Mouse (Mus musculus) hematopoietic stem cell, adult 5-6 weeks (primary cell): ENCODE measurements around the gene Dot1l. TPM values are rescaled to one million over a fixed set of nuclear protein-coding genes. Genes with fewer than 3 reads are reported as not detected.

Experiments used
- ATAC-seq, 2 experiments: fragments of 125-278 bp in 1 of 2; replicated peaks in 1 of 2; 2 replicates each; pipeline ENCODE4 v1.8.0; 2016 to 2017; ENCODE audit warnings: inconsistent platforms in 2 of 2, mild to moderate bottlenecking in 2 of 2, moderate number of reproducible peaks in 2 of 2, low read depth in 1 of 2, moderate TSS enrichment in 1 of 2; ENCODE audit not compliant: low FRiP score in 2 of 2, poor library complexity in 2 of 2, severe bottlenecking in 2 of 2, insufficient read depth in 1 of 2, low TSS enrichment in 1 of 2
- total RNA-seq: library from RNA; stranded (forward); fragments of 172-1452, 232-1000 nt; gene quantifications from 2 replicates; pipeline ENCODE4 v1.2.3, GENCODE M21; 2017

Gene Dot1l
- total RNA-seq, 1 experiment from 2014 or later = 13.0 TPM

DNA sequence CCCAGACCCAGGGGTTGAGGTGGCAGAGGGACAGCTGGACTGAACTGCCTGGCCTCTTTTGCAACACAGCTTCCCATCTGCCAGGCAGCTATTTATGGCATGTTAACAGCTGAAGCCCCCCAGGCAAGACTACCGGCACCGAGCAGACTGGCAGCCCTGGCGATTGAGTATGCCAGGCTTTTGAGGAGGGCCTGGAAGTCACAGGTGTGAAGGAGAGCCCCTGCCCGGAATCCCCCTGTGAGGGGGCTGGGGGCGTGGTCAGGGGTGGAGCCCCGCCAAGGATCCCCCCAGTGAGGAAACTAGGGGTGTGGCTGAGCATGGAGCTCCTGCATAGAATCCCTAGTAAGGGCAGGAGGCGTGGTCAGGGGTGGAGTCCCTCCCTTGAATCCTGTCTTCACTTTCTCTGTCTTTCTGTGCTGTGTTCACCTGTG lies 82.0 kb downstream of the Dot1l start:
- no peak for ATAC-seq

DNA sequence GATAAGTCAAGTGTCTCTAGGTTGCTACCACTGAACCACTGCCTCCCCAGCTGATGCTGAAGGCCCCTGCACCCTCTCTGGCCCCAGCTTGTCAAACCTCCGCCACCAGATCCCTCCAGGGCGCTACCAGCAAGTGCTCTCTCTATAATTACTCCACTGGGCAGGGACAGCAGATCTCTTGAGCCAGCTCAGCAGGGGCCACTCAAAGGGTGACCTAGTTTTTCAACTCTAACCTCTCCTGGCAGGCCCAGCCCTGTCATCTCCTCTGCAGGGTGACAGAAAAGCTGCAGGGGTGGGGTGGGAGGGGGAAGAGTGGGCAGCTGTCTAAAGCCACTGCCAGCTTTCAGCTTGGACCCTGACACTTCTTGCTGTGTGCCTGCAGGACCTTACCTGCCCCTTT lies 82.8 kb downstream of the Dot1l start:
- no peak for ATAC-seq

DNA sequence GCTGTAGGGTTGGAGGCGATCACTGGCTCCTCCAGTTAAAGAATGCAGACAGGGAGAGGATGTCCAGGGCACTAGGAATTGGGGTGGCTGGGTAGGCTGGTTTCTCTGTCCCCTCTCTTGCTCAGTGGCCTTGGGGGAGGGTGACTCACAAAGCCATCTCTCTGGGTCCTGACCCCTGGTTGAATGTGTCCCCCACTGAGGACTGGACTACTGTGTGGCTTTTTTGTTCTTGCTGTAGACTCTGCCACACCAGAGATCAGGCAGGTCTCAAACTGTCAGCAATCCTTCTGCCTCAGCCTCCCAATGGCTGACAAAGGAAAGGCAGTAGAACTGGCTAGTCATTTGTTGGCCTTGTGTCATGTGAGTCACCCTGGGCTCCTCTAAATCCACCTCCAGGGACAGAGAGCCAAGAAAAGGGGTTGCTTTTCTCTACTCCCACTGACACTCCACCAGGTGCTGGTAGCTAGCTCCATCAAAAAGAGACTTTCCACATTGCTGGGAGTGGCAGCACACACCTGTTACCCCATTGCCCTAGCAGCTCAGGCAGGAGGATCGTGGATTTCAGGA lies 83.4 kb downstream of the Dot1l start:
- ATAC-seq = no peak

DNA sequence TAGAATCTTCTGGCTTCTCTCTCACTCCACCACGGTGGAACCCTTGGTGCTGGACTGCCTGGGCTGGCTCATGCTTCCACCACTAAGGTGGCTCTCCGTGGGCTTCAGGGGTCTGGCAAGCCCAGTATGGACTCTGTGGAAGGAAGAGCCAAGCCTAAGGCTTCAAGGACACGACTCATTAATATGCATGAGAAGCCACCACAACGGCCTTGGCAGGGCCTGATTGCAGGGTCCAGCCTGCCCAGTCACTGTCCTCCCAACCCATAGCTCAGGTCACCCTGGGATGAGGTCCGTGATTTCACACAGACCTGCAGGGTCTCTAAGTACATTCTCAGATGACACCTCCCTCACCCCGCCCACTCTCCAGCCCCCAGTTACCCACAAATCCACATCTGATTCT lies 84.8 kb downstream of the Dot1l start:
- ATAC-seq = no peak

DNA sequence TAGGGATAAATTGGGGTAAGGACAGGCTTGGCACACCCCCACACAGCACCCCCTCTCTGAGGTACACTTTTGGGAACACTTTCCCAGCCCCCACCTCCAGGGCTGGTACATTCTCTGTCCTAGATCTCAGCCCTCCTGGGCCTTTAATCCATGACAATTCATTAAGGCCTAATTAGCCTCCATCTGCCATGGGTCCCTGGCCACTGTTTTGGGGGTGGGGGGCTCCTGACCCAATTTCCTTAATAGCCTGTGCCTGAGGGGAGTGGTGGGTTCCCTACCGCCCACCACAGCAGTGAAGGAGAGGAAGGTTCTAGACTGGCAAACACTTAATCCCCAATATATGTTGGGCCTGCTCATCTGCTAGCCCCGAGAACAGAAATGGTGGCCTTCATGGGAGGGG lies 86.7 kb downstream of the Dot1l start:
- ATAC-seq = no peak

DNA sequence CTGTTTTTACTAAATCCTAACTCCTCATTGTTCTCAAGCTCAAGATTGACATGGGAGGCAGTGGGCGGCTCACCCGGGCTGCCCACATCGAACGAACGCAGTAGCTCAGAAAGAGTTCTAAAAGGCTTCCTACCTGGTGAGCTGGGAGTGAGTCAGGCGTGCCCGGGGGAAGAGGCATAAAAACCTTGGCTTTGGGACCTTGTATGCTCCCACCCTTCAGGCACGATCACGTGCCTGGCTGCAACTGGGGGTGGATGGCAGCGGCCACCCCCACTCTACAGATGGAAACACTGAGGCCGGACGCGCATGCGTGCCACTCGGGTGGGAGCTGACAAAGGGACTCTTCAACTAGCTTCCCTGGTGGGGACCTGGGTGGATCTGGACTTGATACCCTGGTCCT lies 87.3 kb downstream of the Dot1l start:
- no peak for ATAC-seq

DNA sequence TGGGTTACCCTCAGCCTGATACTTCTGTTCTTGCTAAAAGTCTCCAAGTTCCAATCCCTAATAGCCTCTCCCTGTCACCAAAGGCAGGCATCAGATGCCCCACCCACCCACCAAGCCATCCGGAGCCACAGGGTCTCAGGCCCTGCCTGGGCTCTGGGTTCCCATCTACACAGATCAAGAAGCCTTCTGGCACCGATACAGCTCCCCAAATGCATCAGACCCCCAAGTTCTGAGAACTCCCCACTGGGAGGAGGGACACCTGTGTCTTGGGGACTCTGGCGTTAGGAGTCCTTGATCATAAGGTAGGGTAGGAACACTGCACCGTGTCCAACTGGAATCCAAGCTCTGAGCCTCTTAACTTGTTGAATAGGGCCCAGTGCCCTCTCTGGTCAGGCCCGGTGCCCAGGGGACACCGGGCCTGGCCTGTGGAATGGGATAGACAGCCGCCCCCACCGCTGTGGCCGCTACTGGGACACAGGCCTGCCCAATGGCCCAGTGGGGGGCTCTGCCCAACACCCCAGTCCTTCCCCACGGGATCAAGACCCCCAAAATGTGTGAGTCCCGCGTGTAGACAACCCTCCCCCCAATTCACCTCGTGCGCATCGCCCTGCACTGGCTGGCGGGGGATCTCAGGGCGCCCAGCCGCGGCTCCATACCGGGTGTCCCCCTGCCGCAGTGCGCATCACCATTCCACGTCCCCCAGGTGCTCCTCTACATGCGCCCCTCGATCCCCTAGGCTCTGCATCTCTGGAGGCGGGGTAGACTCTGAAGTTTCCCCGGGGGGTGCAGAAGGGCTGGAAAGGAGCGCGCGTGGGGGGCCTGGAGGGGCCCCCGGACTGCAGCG lies 88.3 kb downstream of the Dot1l start:
- ATAC-seq = no peak

DNA sequence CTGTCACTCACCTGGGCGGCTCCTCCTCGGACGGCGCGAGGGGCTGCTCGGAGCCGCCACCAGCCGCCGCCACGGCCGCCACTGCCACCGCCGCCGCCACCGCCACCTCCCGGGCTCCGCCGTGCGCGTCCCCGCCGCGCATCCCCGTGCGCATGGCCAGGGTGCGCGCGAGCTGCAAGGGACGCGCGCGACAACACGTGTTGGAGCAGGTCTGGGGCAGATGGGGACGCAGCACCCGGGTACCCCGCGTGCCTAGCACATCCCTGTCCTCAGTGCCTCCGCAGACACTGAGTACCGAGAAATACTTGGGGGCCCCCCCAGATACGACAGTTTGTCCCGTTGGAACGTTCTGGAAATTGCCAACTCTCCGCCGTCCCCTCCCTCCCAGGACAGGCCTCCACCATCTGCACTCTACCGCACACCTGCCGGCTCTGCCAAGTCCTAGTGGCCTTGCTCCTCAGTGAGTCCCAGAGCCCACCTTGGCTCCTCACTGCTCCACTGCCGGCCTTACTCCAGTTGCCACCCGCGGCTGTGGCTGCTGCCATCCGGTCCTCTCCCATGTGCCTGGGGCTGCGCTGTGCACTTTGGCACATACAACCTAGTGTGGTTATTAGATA lies 89.0 kb downstream of the Dot1l start, which contains the start of gene Lingo3:
Lingo3 (minus strand) TSS at position 109 of the 617 bp plus-strand sequence.
- no peak for ATAC-seq

Other genes with a start within 250 kb of the Dot1l start
- not detected in 2 replicates for gene Atp8b3, start 216.1 kb upstream of the Dot1l start, total RNA-seq
- gene Rexo1, start 193.6 kb upstream of the Dot1l start, total RNA-seq = 13.9 and 19.2 TPM in 2 replicates
- 5.3 and 9.9 TPM in 2 replicates for gene Klf16, start 177.9 kb upstream of the Dot1l start, total RNA-seq
- gene Abhd17a, start 164.9 kb upstream of the Dot1l start, total RNA-seq = 16.3 and 20.9 TPM in 2 replicates
- 7.4 and 9.6 TPM in 2 replicates for gene Scamp4, start 152.3 kb upstream of the Dot1l start, total RNA-seq
- gene Adat3, start 152.3 kb upstream of the Dot1l start, total RNA-seq = 0.94 TPM in 1 of 2 replicates, not detected in the other
- 0.31 and 0.60 TPM in 2 replicates for gene Gm49322, start 149.2 kb upstream of the Dot1l start, total RNA-seq
- 184 and 239 TPM in 2 replicates for gene Csnk1g2, start 132.4 kb upstream of the Dot1l start, total RNA-seq
- 13.6 and 35.8 TPM in 2 replicates for gene Btbd2, start 98.1 kb upstream of the Dot1l start, total RNA-seq
- 52.4 and 75.9 TPM in 2 replicates for gene Mknk2, start 77.1 kb upstream of the Dot1l start, total RNA-seq
- gene Mob3a, start 53.2 kb upstream of the Dot1l start, total RNA-seq = 81.1 and 92.3 TPM in 2 replicates
- gene Izumo4, start 53.0 kb upstream of the Dot1l start, total RNA-seq = 9.5 and 10.4 TPM in 2 replicates
- 37.7 and 45.2 TPM in 2 replicates for gene Ap3d1, start 12.9 kb upstream of the Dot1l start, total RNA-seq
- gene Sf3a2, start 43.0 kb downstream of the Dot1l start, total RNA-seq = 12.9 and 24.7 TPM in 2 replicates
- gene Plekhj1, start 43.4 kb downstream of the Dot1l start, total RNA-seq = 35.8 and 45.6 TPM in 2 replicates
- 0.15 TPM in 1 of 2 replicates, not detected in the other for gene Amh, start 50.0 kb downstream of the Dot1l start, total RNA-seq
- 0.50 and 0.94 TPM in 2 replicates for gene Jsrp1, start 58.3 kb downstream of the Dot1l start, total RNA-seq
- 154 and 289 TPM in 2 replicates for gene Oaz1, start 71.5 kb downstream of the Dot1l start, total RNA-seq
- 0.30 TPM in 1 of 2 replicates, not detected in the other for gene Lingo3, start 88.8 kb downstream of the Dot1l start, total RNA-seq
- gene Lsm7, start 100.0 kb downstream of the Dot1l start, total RNA-seq = 202 and 278 TPM in 2 replicates
- 14.1 and 30.1 TPM in 2 replicates for gene Sppl2b, start 100.1 kb downstream of the Dot1l start, total RNA-seq
- not detected in 2 replicates for gene Tmprss9, start 116.6 kb downstream of the Dot1l start, total RNA-seq
- gene Timm13, start 145.8 kb downstream of the Dot1l start, total RNA-seq = 22.3 and 48.7 TPM in 2 replicates
- 34.0 and 35.9 TPM in 2 replicates for gene Lmnb2, start 163.0 kb downstream of the Dot1l start, total RNA-seq
- 24.2 and 25.4 TPM in 2 replicates for gene Gadd45b, start 174.9 kb downstream of the Dot1l start, total RNA-seq